Mouse (Mus musculus): ENCODE results near the gene Bub3. TPM values are rescaled to one million over a fixed set of nuclear protein-coding genes. Genes with fewer than 3 reads are reported as not detected.

Gene Bub3
- 247 and 249 TPM in 2 replicates for polyA plus RNA-seq (2016; fragmentation: Nextera tagmentation; extraction: Ambion mirVana)

DNA sequence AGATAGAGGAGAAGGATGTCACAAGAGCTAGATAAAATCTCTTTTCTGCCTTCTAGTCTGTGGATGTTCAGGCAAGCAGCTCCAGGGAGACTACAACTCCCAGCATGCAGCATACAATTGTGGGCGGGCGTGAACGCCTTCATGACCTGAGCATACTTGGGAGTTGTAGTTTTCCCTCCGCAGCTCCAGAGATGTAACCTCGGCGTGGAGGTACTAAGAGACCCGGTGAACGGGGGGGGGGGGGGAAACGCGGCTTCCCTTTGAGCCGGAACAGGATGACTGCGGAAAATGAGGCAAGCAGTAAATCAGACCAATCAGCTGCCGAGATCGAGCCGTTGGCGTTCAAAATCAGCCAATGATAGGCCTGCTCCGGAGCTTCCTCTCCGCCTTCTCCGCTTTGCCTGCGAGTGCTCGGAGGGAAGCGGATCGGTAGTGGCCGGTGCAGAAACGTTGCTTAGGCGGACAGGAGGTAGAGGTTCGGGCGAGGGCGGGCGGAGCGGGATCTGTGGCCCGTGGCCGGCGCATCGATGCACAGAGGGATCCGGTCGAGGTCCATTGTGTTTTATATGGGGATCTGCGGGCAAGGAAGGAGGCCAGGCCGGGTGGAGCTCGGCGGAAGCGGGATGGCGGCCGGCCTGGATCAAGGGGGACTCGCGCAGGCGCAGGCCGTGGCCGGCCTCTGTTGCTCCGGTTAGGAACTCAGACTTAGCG is at the start of gene Bub3:
Gene Bub3 (plus strand): TSS at position 237 of the 711 bp plus-strand sequence.
- Histone ChIP-seq H3K27me3 (peaks cover 42% of the 10 kb centered on the region), H3K9me3 (no peaks in the 10 kb centered on the region), H3K4me2 (peak within 1 kb of the TSS; percentile 70), H3K36me3 (replicated peaks) (peaks cover 30% of the 10 kb centered on the region), H3K4me3 (replicated peaks) (peak within 1 kb of the TSS; percentile 75), H3K9ac (peak within 1 kb of the TSS; percentile 82), H3K4me1 (peaks cover 36% of the 10 kb centered on the region), H3K27ac (peak within 1 kb of the TSS; percentile 90)
- peak; percentile 93 for ATAC-seq (ENCODE audit: low FRiP score)
- WGBS = under 1% methylated on average over 46 of the region's 51 CpGs

DNA sequence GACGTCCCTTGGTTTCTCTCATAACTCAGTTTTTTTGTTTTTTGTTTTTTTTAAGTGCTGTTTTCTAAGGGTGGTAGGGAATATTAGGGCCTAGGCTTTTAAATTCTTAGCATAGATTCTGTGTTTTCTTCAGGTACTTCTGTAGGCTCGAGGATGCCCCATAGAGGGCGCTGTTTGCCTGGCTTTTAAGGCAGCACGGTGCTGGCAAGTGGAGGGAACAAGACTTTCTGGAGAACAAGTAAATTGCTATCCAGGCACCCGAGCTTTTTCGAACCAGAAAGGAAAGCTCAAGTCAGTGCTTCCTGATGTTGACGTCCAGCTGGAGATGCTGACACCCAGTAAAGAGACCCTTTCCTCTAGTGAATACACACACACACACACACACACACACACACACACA is 20.0 kb upstream of the Bub3 start:
- H3K4me1 ChIP-seq = peaks cover 33% of the 10 kb centered on the region
- WGBS = 1% methylated on average over 7 of the region's 7 CpGs

DNA sequence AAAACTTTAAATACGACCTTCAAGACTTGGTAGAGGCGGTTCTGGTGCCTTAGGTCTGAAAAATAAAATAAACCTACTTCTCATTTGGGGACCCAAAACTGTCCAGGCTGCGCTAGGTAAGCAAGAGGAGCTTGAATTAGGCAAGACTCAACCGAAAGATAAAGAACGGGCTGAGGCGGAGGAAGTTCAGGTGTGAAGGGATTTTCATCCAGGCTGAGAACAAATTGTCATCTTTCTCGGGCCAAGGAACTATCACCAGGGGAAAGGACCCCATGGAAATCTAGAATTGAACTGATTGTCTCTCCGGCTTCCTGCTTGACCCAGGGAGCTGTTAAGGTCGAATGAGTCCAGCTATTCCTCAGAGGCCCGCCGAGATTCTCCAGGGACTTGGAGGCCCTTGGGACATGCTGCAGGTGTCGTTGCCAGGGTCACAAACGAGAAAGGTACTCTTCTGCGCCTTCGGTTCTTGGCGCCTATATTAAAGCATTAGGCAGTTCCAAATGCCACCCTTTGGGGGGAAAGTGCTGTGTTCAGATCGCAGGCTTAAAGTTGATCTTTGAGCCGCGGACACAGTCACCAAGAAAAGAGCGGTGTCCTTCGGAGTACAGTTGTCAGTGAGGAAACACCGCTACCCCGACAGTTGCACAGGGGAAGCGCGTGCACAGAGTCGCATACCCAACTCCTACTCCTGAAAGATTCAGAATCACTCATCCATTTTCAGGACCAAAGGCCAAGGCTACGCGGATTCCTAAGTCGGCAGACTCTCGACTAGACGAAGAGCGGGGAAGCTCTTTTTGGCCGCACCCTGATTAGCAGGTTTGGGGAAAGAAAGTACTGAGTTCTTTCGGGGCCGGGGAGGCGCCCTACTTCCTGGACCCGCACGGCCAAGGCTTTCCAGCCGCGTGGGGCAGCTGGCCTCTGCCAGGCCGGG is 18.6 kb upstream of the Bub3 start:
- Histone ChIP-seq H3K27me3 (peaks cover 98% of the 10 kb centered on the region), H3K4me3 (replicated peaks) (peak overlapping the region; percentile 41), H3K9ac (no peak overlapping the region), H3K27ac (no peak overlapping the region), H3K4me2 (peak overlapping the region; percentile 61), H3K9me3 (no peaks in the 10 kb centered on the region), H3K4me1 (peaks cover 33% of the 10 kb centered on the region), H3K36me3 (replicated peaks) (no peaks in the 10 kb centered on the region)
- 1% methylated on average over 41 of the region's 41 CpGs for WGBS
- ATAC-seq (ENCODE audit: low FRiP score) = no peak

More for the DNA sequence above, 20.0 kb upstream of the Bub3 start:
- Histone ChIP-seq H3K9ac (no peak overlapping the region), H3K27me3 (peaks cover 98% of the 10 kb centered on the region), H3K4me2 (no peak overlapping the region), H3K27ac (no peak overlapping the region), H3K36me3 (replicated peaks) (no peaks in the 10 kb centered on the region), H3K4me3 (replicated peaks) (no peak overlapping the region), H3K9me3 (no peaks in the 10 kb centered on the region)
- ATAC-seq (ENCODE audit: low FRiP score) = no peak; the same call in 1 of the 2 replicates

DNA sequence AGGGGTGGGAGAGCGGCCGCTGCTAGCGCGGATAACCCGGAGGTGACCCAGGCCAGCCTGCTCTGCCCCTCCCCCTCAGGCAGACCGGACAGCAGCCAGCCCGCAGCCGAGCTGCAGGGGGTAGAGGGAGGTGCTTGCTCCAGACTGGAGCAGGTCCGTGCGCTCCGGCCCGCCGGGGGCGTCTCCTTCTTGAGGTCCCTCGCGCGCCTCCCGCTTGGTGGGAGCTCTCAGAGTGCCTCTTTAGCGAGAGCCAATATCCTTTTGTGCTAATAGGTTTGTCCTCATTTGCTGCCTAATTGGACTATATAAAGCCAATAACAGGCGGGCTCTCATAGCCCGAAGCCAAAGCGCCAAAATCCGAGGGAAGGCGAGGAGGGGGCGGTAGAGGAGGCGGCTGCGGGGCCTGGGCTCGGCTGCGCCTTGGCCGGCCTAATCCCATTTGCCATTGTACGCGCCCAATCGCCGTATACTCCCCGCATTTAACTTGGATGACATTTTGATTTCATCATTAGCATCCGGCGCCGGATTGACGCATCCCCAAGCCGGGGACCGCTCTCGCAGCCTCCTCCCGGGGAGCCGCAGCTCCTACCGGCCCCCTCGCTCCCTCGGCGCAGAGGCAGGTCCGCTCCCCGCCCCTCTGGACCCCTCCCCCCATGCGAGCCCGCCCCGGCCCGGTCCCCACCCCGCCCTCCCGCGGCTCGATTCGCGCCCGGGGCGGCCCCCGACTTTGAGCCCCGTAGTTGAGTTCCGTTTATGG is 17.7 kb upstream of the Bub3 start, which contains the start of gene Hmx3:
Gene Hmx3 (plus strand): TSS at position 753 of the 757 bp plus-strand sequence.
- H3K9me3 ChIP-seq = no peaks in the 10 kb centered on the region
- peak within 1 kb of the TSS; percentile 21; the same call in 1 of the 2 replicates for H3K9ac ChIP-seq
- ATAC-seq (ENCODE audit: low FRiP score) = peak; percentile 73
- H3K4me3 ChIP-seq (replicated peaks) = peak within 1 kb of the TSS; percentile 41
- H3K27ac ChIP-seq = no peak within 1 kb of the TSS
- H3K27me3 ChIP-seq = peaks cover 98% of the 10 kb centered on the region
- peaks cover 33% of the 10 kb centered on the region for H3K4me1 ChIP-seq
- WGBS = under 1% methylated on average over 60 of the region's 65 CpGs
- H3K4me2 ChIP-seq = peak within 1 kb of the TSS; percentile 61
- no peaks in the 10 kb centered on the region for H3K36me3 ChIP-seq (replicated peaks)

DNA sequence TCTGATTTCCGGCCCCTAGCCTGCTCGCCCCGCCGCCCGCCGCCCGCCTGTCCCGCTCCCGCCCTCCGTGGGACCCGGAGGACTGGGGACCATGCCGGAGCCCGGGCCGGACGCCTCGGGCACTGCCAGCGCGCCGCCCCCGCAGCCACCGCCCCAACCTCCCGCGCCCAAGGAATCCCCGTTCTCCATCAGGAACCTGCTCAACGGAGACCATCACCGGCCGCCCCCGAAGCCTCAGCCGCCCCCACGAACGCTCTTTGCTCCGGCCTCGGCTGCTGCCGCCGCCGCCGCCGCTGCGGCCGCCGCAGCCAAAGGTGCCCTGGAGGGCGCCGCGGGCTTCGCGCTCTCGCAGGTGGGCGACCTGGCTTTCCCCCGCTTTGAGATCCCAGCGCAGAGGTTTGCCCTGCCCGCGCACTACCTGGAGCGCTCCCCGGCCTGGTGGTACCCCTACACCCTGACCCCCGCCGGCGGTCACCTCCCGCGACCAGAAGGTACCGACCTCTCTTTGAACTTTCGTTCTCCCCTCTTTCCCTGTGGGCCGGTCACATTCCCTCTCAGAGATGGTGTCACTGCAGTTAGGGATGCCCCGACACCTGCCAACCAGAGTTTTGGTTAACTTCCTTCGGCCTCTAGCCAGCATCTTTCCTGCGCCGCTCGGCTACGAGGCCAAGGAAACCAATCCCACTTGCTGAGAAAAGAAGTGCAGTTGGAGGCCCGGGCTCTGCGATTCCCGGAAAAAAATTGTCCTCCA is 17.0 kb upstream of the Bub3 start:
- Histone ChIP-seq H3K9ac (peak overlapping the region; percentile 21; the same call in 1 of the 2 replicates), H3K36me3 (replicated peaks) (no peaks in the 10 kb centered on the region), H3K4me2 (peak overlapping the region; percentile 61), H3K27me3 (peaks cover 98% of the 10 kb centered on the region), H3K9me3 (no peaks in the 10 kb centered on the region), H3K27ac (no peak overlapping the region), H3K4me3 (replicated peaks) (peak overlapping the region; percentile 41), H3K4me1 (peaks cover 33% of the 10 kb centered on the region)
- 0 out of 2 replicates have a peak, but pooled peaks have one; percentile 31 for ATAC-seq (ENCODE audit: low FRiP score)
- under 1% methylated on average over 60 of the region's 71 CpGs for WGBS

DNA sequence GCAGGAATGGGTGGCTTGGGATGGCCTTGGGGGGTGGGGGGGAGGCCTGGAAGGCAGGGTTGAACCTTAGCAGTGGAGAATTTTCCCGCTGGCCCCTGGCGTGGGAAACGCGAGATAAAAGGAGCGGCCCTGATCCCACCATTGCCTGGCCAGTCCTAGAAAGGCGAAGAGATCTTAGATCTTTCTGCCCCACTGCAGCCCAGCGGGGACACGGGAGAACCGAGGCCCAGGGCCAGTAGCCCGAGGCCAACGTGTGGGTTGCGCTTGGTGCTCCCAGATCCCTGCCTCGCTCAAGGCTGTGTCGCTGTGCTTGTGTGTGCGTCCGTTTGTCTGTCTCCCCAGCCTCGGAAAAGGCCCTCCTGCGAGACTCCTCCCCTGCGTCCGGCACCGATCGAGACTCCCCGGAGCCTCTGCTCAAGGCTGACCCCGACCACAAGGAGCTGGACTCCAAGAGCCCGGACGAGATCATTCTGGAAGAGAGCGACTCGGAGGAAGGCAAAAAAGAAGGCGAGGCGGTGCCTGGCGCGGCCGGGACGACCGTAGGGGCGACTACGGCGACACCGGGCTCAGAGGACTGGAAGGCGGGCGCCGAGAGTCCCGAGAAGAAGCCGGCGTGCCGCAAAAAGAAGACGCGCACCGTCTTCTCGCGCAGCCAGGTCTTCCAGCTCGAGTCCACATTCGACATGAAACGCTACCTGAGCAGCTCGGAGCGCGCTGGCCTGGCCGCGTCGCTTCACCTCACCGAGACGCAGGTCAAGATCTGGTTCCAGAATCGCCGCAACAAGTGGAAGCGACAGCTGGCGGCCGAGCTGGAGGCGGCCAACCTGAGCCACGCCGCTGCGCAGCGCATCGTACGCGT is 16.2 kb upstream of the Bub3 start:
- no peaks in the 10 kb centered on the region for H3K9me3 ChIP-seq
- no peaks in the 10 kb centered on the region for H3K36me3 ChIP-seq (replicated peaks)
- no peak for ATAC-seq (ENCODE audit: low FRiP score)
- H3K27ac ChIP-seq = no peak overlapping the region
- peak overlapping the region; percentile 41 for H3K4me3 ChIP-seq (replicated peaks)
- H3K4me1 ChIP-seq = peaks cover 33% of the 10 kb centered on the region
- H3K27me3 ChIP-seq = peaks cover 98% of the 10 kb centered on the region
- no peak overlapping the region for H3K9ac ChIP-seq
- WGBS = under 1% methylated on average over 75 of the region's 75 CpGs
- peak overlapping the region; percentile 61 for H3K4me2 ChIP-seq

DNA sequence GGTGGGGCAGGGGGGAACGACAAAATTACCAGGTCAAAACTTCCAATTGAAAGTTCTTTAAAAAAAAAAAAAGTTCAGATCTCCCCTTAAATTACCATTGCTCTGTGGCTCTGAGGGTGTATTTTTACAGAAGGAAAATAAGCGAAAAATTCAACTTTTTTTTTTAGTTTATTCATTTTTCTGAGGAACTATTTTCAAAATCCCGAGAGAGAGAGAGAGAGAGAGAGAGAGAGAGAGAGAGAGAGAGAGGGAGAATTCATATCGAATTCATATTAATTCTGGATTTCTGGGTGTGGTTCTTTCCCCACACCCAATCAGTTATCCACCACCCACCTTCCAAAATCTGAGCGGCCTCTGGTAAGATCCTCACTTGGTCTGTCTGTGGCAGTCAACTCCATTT is 15.2 kb upstream of the Bub3 start:
- no peaks in the 10 kb centered on the region for H3K36me3 ChIP-seq (replicated peaks)
- H3K4me3 ChIP-seq (replicated peaks) = no peak overlapping the region
- no peaks in the 10 kb centered on the region for H3K9me3 ChIP-seq
- H3K27ac ChIP-seq = no peak overlapping the region
- 1% methylated on average over 5 of the region's 5 CpGs for WGBS
- H3K4me2 ChIP-seq = no peak overlapping the region
- ATAC-seq (ENCODE audit: low FRiP score) = no peak
- H3K4me1 ChIP-seq = peaks cover 33% of the 10 kb centered on the region
- H3K9ac ChIP-seq = no peak overlapping the region
- peaks cover 98% of the 10 kb centered on the region for H3K27me3 ChIP-seq

DNA sequence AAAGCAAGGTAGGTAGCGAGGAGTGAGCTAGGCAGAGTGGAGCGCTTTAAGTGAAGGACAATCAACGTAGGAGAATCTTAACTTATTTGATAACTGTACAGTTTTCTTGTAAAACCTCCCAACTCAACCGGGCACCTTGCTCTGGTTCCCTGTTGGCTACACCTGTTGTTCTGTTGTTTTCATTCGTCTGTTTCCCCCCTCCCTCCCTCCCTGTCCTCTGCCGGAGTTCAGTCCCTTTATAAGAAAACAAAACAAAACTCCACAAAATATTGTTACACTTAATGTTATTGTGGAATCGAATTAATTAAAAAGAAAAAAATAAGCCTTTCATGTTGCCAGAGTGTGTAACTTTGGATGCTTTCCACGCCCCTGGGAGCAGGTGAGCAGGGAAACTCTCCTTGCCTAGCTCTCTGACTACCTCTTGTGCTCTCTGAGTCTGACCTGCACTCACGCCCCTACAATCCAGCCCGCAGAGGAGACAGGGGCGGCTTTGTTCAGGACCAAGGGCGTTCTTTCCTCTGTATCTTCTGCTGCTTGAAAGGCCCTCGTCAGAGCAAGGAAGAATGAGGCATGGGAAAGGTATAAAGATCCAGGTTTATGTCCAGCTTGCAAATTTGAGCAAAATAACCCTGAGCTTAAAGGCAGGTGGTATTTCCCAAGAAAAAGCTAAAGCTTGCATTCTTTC is 14.2 kb upstream of the Bub3 start:
- no peaks in the 10 kb centered on the region for H3K36me3 ChIP-seq (replicated peaks)
- 1% methylated on average over 13 of the region's 13 CpGs for WGBS
- H3K9ac ChIP-seq = no peak overlapping the region
- no peak overlapping the region for H3K4me2 ChIP-seq
- H3K27me3 ChIP-seq = peaks cover 98% of the 10 kb centered on the region
- H3K4me1 ChIP-seq = peaks cover 33% of the 10 kb centered on the region
- no peak overlapping the region for H3K27ac ChIP-seq
- ATAC-seq (ENCODE audit: low FRiP score) = no peak
- no peaks in the 10 kb centered on the region for H3K9me3 ChIP-seq
- no peak overlapping the region for H3K4me3 ChIP-seq (replicated peaks)

DNA sequence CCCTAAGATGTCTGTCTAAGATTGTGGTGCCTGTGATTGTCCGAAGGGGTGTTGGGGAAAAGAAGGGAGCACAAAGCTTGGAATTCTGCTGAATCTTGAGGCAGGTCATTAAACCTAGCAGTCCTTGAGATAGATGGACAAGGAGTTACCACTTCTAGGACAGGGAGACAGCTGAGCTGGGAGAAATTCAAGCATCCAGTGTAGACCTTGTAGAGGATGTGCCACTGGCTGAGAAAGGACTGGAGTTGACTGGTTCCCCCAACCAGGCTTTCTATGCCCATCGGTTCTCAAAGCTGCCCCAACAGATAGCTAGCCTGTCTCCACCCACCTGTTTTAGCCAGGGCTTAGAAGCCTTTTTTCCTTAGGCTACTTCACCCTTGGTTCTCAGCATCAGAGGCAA is 13.6 kb upstream of the Bub3 start:
- 5% methylated on average over 2 of the region's 2 CpGs for WGBS
- Histone ChIP-seq H3K36me3 (replicated peaks) (no peaks in the 10 kb centered on the region), H3K4me1 (peaks cover 31% of the 10 kb centered on the region), H3K9me3 (no peaks in the 10 kb centered on the region), H3K27me3 (peaks cover 98% of the 10 kb centered on the region), H3K9ac (no peak overlapping the region), H3K27ac (no peak overlapping the region), H3K4me3 (replicated peaks) (no peak overlapping the region), H3K4me2 (no peak overlapping the region)
- no peak for ATAC-seq (ENCODE audit: low FRiP score)

DNA sequence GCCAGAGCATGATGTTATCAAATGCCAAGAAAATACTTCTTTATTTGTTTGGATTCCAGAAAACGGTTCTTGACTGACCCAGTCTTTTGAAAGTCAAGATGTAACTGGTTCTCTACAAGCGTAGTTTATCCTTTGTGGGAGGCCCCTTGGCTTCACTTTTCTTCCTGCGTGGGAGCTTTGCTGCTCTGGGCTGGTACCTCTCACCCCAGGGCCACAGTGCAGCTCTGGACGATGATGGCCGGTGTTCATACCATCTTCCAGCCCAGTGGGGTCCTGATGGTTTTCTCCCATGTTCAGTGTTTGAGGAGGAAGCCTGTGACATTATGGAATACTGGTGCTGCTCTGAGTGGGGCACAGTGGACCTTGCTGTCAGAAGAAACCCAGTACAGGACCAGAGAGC is 12.5 kb upstream of the Bub3 start:
- Histone ChIP-seq H3K4me3 (replicated peaks) (no peak overlapping the region), H3K27ac (no peak overlapping the region), H3K27me3 (peaks cover 98% of the 10 kb centered on the region), H3K4me1 (peaks cover 26% of the 10 kb centered on the region), H3K9ac (no peak overlapping the region), H3K9me3 (no peaks in the 10 kb centered on the region), H3K4me2 (no peak overlapping the region), H3K36me3 (replicated peaks) (no peaks in the 10 kb centered on the region)
- 2% methylated on average over 5 of the region's 5 CpGs for WGBS
- no peak for ATAC-seq (ENCODE audit: low FRiP score)

Data from forebrain, embryonic 12.5 days (tissue).